8 mouse cellular contexts compared by ENCODE assay signal in genomic region chr14:34620611-34621376, GRCm38 (mm10). TPM values are rescaled to one million over a fixed set of nuclear protein-coding genes. Genes with fewer than 3 reads are reported as not detected.
DNase-seq lines count a peak whose midpoint lies in the region; ATAC-seq and TF ChIP-seq lines count a peak whose summit lies in the region.

No protein-coding gene starts in this region.

- H3K4me1 ChIP-seq in ES-E14 (ENCODE audit: control insufficient read depth in 2 of 2, insufficient read depth in 2 of 2, low read length in 2 of 2, poor library complexity in 1 of 2): peaks cover 0 to 20% of the 10 kb centered on the region in 2 experiments; a peak in 1 of 4 replicates
- H3K4me1 ChIP-seq in bone marrow macrophage, adult 2 months (ENCODE audit: control insufficient read depth, insufficient read depth, low read length): no peaks in the 10 kb centered on the region
- H3K4me1 ChIP-seq in limb, embryonic 14.5 days (ENCODE audit: control insufficient read depth, insufficient read depth, low read length): no peaks in the 10 kb centered on the region
- 0 out of 2 replicates have a peak, but pooled peaks cover 2% of the 10 kb centered on the region for H3K4me1 ChIP-seq in forebrain, embryonic 16.5 days (replicated peaks; ENCODE audit: control insufficient read depth, insufficient read depth, low read length)

- no peak overlapping the region for H3K9ac ChIP-seq in ES-E14 (ENCODE audit: insufficient read depth, low read depth, low read length, poor library complexity, severe bottlenecking)
- H3K9ac ChIP-seq in limb, embryonic 14.5 days (ENCODE audit: low read depth, low read length, severe bottlenecking): no peak overlapping the region
- no peak overlapping the region for H3K9ac ChIP-seq in forebrain, embryonic 16.5 days (replicated peaks; ENCODE audit: low read depth, low read length)

- H3K36me3 ChIP-seq in ES-E14 (ENCODE audit: control insufficient read depth, insufficient read depth, low read length, poor library complexity, severe bottlenecking): no peaks in the 10 kb centered on the region
- H3K36me3 ChIP-seq in limb, embryonic 14.5 days (ENCODE audit: control insufficient read depth, insufficient read depth, low read length): no peaks in the 10 kb centered on the region
- no peaks in the 10 kb centered on the region for H3K36me3 ChIP-seq in forebrain, embryonic 16.5 days (ENCODE audit: control insufficient read depth, insufficient read depth)

- peak; percentile 30 for DNase-seq in layer of hippocampus, adult 11-12 months (ENCODE audit: low spot score)
- DNase-seq in layer of hippocampus, adult 9-11 months: no peak
- DNase-seq in ES-E14 (ENCODE audit: low read depth, low spot score): no peak
- DNase-seq in forelimb bud, embryonic 11.5 days (ENCODE audit: low read depth, low spot score): peak; percentile 33
- peak; percentile 55 for DNase-seq in limb, embryonic 14.5 days (ENCODE audit: low spot score)
- DNase-seq in right cerebral cortex, adult 2 months (ENCODE audit: low spot score in 2 of 2): peak; percentile 20 to 40

- 41% methylated on average over 10 of the region's 10 CpGs for WGBS in limb, embryonic 14.5 days
- 41% methylated on average over 10 of the region's 10 CpGs for WGBS in forebrain, embryonic 16.5 days

- peaks cover 1% of the 10 kb centered on the region; the same call in 1 of the 2 replicates for H3K27me3 ChIP-seq in limb, embryonic 14.5 days (ENCODE audit: control insufficient read depth, insufficient read depth, low read length)
- H3K27me3 ChIP-seq in forebrain, embryonic 16.5 days (replicated peaks; ENCODE audit: control insufficient read depth, insufficient read depth, low read length): peaks cover 3% of the 10 kb centered on the region

- no peak overlapping the region for H3K27ac ChIP-seq in ES-E14 (ENCODE audit: insufficient read depth, low read depth, low read length, poor library complexity, severe bottlenecking)
- no peak overlapping the region for H3K27ac ChIP-seq in bone marrow macrophage, adult 2 months (ENCODE audit: insufficient read depth, low read depth, low read length)
- H3K27ac ChIP-seq in limb, embryonic 14.5 days (replicated peaks; ENCODE audit: low read depth, low read length): no peak overlapping the region
- H3K27ac ChIP-seq in forebrain, embryonic 16.5 days (ENCODE audit: low read length): no peak overlapping the region

- ATAC-seq in limb, embryonic 14.5 days (ENCODE audit: low FRiP score, low read depth): no peak
- no peak for ATAC-seq in forebrain, embryonic 16.5 days

- no peak for TF ChIP-seq POLR2A in bone marrow macrophage, adult 2 months (IDR thresholded peaks at IDR 0.05; ENCODE audit: borderline replicate concordance, low read depth, low read length)
- no peak for TF ChIP-seq POLR2A in limb, embryonic 14.5 days (IDR thresholded peaks at IDR 0.05; ENCODE audit: borderline replicate concordance, extremely low read depth, insufficient read depth, insufficient read length)

- H3K4me2 ChIP-seq in limb, embryonic 14.5 days (replicated peaks; ENCODE audit: low read depth, low read length, severe bottlenecking): no peak overlapping the region
- H3K4me2 ChIP-seq in forebrain, embryonic 16.5 days (ENCODE audit: low read length): no peak overlapping the region

- in situ Hi-C loops in ES-E14 (cut with MboI; ENCODE audit: low sequenced_read_pairs in 2 of 2, unreplicated experiment in 2 of 2): loop anchor here (10.0 kb wide), 1 partner anchor 154 kb away; no protein-coding TSS in a partner anchor

- H3K9me3 ChIP-seq in ES-E14 (ENCODE audit: control insufficient read depth, insufficient read depth, low read depth, low read length): no peaks in the 10 kb centered on the region
- H3K9me3 ChIP-seq in limb, embryonic 14.5 days (ENCODE audit: control insufficient read depth, low read length): no peaks in the 10 kb centered on the region
- H3K9me3 ChIP-seq in forebrain, embryonic 16.5 days (ENCODE audit: control insufficient read depth, low read length): no peaks in the 10 kb centered on the region

- H3K4me3 ChIP-seq in ES-E14 (ENCODE audit: insufficient read depth in 1 of 2, low read depth in 1 of 2, low read length in 2 of 2, poor library complexity in 1 of 2, severe bottlenecking in 1 of 2): no peak overlapping the region
- no peak overlapping the region for H3K4me3 ChIP-seq in bone marrow macrophage, adult 2 months (ENCODE audit: insufficient read depth, low read length)
- H3K4me3 ChIP-seq in limb, embryonic 14.5 days (replicated peaks; ENCODE audit: low read length): no peak overlapping the region
- H3K4me3 ChIP-seq in forebrain, embryonic 16.5 days (replicated peaks; ENCODE audit: low read length): no peak overlapping the region

- TF ChIP-seq CTCF in bone marrow macrophage, adult 2 months (IDR thresholded peaks at IDR 0.05; ENCODE audit: low read depth, low read length): peak; percentile 20; the same call in 1 of the 2 replicates

TF ChIP-seq in ES-E14, 5 proteins besides CTCF, POLR2A, EP300 and RAD21:
- TF ChIP-seq ZC3H11A (IDR thresholded peaks at IDR 0.05; ENCODE audit: borderline replicate concordance, low read depth, low read length) (peak; percentile 52; the same call in 1 of the 2 replicates), CHD2 (IDR thresholded peaks at IDR 0.05; ENCODE audit: low read depth, low read length) (no peak), MAFK (IDR thresholded peaks at IDR 0.05; ENCODE audit: insufficient read depth, low read depth, low read length) (no peak), HCFC1 (IDR thresholded peaks at IDR 0.05; ENCODE audit: borderline replicate concordance, insufficient read depth, low read length) (no peak), ZNF384 (IDR thresholded peaks at IDR 0.05; ENCODE audit: low read depth, low read length) (no peak)

RNA-seq across cellular contexts. Expression of gene Opn4, which starts 20.9 kb away (rescaled TPM):
- 0.31 and 0.53 TPM in 2 replicates for total RNA-seq in ES-E14 (2012; rRNA removed)
- polyA plus RNA-seq in bone marrow macrophage, adult 2 months (2012; ENCODE audit: insufficient read depth, insufficient read length, missing spikeins): not detected in 2 replicates
- polyA plus RNA-seq in limb, embryonic 14.5 days (2012; rRNA removed): 0.09 and 0.38 TPM in 2 replicates
- 0.25 and 0.50 TPM in 2 replicates for polyA plus RNA-seq in limb, embryonic 14.5 days (2014; fragmentation: Nextera tagmentation; extraction: Ambion mirVana)
- not detected in 2 replicates for polyA plus RNA-seq in forebrain, embryonic 16.5 days (2015; fragmentation: Nextera tagmentation; extraction: Ambion mirVana)

RNA-seq across cellular contexts. Expression of gene Ldb3, which starts 32.3 kb away (rescaled TPM):
- total RNA-seq in ES-E14 (2012; rRNA removed): 0.98 and 1.1 TPM in 2 replicates
- polyA plus RNA-seq in bone marrow macrophage, adult 2 months (2012; ENCODE audit: insufficient read depth, insufficient read length, missing spikeins): not detected in 2 replicates
- polyA plus RNA-seq in limb, embryonic 14.5 days (2012; rRNA removed): 37.7 and 44.1 TPM in 2 replicates
- polyA plus RNA-seq in limb, embryonic 14.5 days (2014; fragmentation: Nextera tagmentation; extraction: Ambion mirVana): 20.0 and 26.6 TPM in 2 replicates
- 0.39 and 0.55 TPM in 2 replicates for polyA plus RNA-seq in forebrain, embryonic 16.5 days (2015; fragmentation: Nextera tagmentation; extraction: Ambion mirVana)

RNA-seq across cellular contexts. Expression of gene Wapl, which starts 52.9 kb away (rescaled TPM):
- 82.9 and 115 TPM in 2 replicates for total RNA-seq in ES-E14 (2012; rRNA removed)
- 50.1 and 55.3 TPM in 2 replicates for polyA plus RNA-seq in bone marrow macrophage, adult 2 months (2012; ENCODE audit: insufficient read depth, insufficient read length, missing spikeins)
- 16.5 and 23.5 TPM in 2 replicates for polyA plus RNA-seq in limb, embryonic 14.5 days (2012; rRNA removed)
- polyA plus RNA-seq in limb, embryonic 14.5 days (2014; fragmentation: Nextera tagmentation; extraction: Ambion mirVana): 28.4 and 28.8 TPM in 2 replicates
- 18.8 and 21.9 TPM in 2 replicates for polyA plus RNA-seq in forebrain, embryonic 16.5 days (2015; fragmentation: Nextera tagmentation; extraction: Ambion mirVana)

Comparison
In these comparisons a context has a peak if more than half of its experiments do, and no peak if none do; other contexts are left out.
1. DNase-seq: peak in layer of hippocampus, adult 11-12 months (single experiment), forelimb bud, embryonic 11.5 days (single experiment), limb, embryonic 14.5 days (single experiment) and right cerebral cortex, adult 2 months (2 of 2); none in layer of hippocampus, adult 9-11 months (single experiment) and ES-E14 (single experiment).
2. RNA of gene Ldb3, which starts 32.3 kb away (polyA plus RNA-seq): 20.0 to 44.1 TPM in limb, embryonic 14.5 days; 0.39 to 0.55 TPM in forebrain, embryonic 16.5 days and not detected in bone marrow macrophage, adult 2 months; every median in the first group is over 10 times any median in the second.